Mouse (Mus musculus): ENCODE data around the gene Zcchc8.

DNA sequence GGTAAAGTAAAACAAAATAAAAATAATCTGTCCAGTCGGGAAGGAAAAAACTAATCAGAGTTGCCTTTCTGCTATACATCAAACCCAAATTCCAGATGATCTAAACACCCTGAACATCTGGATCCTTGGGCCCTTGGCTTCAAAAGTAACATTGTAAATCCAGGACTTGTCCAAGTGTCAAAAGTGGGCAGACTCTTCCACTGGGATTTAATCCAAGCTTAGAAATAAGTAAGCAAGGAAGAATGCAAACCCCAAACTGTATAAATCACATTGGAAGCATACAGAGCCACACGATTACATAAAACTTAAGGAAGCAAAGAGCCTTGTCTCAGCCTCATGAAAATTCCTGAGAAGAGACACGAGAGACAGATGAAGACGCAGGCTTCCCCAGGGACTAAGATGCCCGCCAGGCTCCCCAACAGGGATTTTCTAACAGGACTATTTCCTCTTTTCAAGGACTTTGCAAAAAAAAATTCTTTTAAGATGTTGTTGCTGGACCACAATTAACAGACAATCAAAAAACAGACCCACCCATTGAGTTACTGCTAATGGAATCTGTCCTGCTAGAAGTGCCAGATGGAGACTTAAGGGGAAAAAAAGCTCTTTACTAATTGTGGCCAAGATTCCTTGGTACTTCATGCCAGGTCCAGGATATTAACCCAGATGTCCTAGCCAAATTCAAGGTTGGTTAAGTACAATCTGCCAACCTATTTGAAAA, 41.2 kb downstream of the Zcchc8 start:
- no peak for TF ChIP-seq CTCF (IDR thresholded peaks at IDR 0.05; ENCODE audit: borderline replicate concordance, extremely low read depth, insufficient read depth, insufficient read length)
- no peak for TF ChIP-seq POLR2A (IDR thresholded peaks at IDR 0.05; ENCODE audit: borderline replicate concordance, extremely low read depth, insufficient read depth, insufficient read length, poor library complexity, severe bottlenecking)
